Mouse (Mus musculus) embryonic facial prominence, embryonic 14.5 days (tissue): ENCODE data around the gene Vmn1r226. TPM values are rescaled to one million over a fixed set of nuclear protein-coding genes. Genes with fewer than 3 reads are reported as not detected.

ENCODE experiments used
- ATAC-seq: fragments of 200-750 bp; cut with Nextera tagmentation; 2 replicates; pipeline ENCODE4 v1.8.0; 2017; ENCODE audit warnings: low read depth, moderate number of reproducible peaks, moderate TSS enrichment
- DNase-seq: peaks from one replicate; pipeline ENCODE4 v3.0.0-alpha.2; 2015; ENCODE audit warnings: low spot score
- H3K27ac ChIP-seq: fragments of 300-500 bp; sonication (generic); replicated peaks from 2 replicates; pipeline ENCODE4 v1.5.1; 2014; ENCODE audit warnings: low read depth, mild to moderate bottlenecking, low read length, moderate library complexity
- H3K27me3 ChIP-seq: fragments of 300-500 bp; sonication (generic); replicated peaks from 2 replicates; pipeline ENCODE4 v1.6.1; 2014; ENCODE audit warnings: low read length; ENCODE audit not compliant: control insufficient read depth, insufficient read depth
- H3K36me3 ChIP-seq: fragments of 300-500 bp; sonication (generic); 2 replicates; pipeline ENCODE4 v1.6.1; 2014; ENCODE audit warnings: low read length, mixed read lengths; ENCODE audit not compliant: control insufficient read depth, insufficient read depth
- H3K4me1 ChIP-seq: fragments of 300-500 bp; sonication (generic); 2 replicates; pipeline ENCODE4 v1.6.1; 2014; ENCODE audit warnings: antibody characterized with exemption, low read length; ENCODE audit not compliant: control insufficient read depth, insufficient read depth
- H3K4me2 ChIP-seq: fragments of 300-500 bp; sonication (generic); 2 replicates; pipeline ENCODE4 v1.6.1; 2014; ENCODE audit warnings: low read depth, mild to moderate bottlenecking, low read length, moderate library complexity, mixed read lengths
- H3K4me3 ChIP-seq: fragments of 300-500 bp; sonication (generic); 2 replicates; pipeline ENCODE4 v1.5.1; 2014; ENCODE audit warnings: low read depth, mild to moderate bottlenecking, low read length
- H3K9ac ChIP-seq: fragments of 300-500 bp; sonication (generic); 2 replicates; pipeline ENCODE4 v1.6.1; 2014; ENCODE audit warnings: low read depth, mild to moderate bottlenecking, low read length, moderate library complexity, mixed read lengths
- H3K9me3 ChIP-seq: fragments of 300-500 bp; sonication (generic); 2 replicates; pipeline ENCODE4 v1.6.1; 2016; ENCODE audit warnings: low read length; ENCODE audit not compliant: control insufficient read depth
- WGBS: fragments of 180-500 bp; shearing (Covaris S2); extraction: QIAGEN DNeasy Blood & Tissue Kit; methylation state at CpG from one replicate; pipeline ENCODE4 v1.1.7; 2014; 5-methylcytosine and 5-hydroxymethylcytosine counted together
- polyA plus RNA-seq: library from polyadenylated mRNA; unstranded; fragments of >200 nt; fragmentation: Nextera tagmentation; extraction: Ambion mirVana; gene quantifications from 2 replicates; pipeline ENCODE4 v1.2.1, GENCODE M21; 2014

Vmn1r226 gene
- polyA plus RNA-seq = not detected in 2 replicates

GRCm38 (mm10) chr17:20682543-20682942 lies at the start of gene Vmn1r226:
Gene Vmn1r226, plus strand, starts transcription at chr17:20682843.
- Histone ChIP-seq H3K36me3 (no peaks in the 10 kb centered on the region), H3K4me3 (no peak within 1 kb of the TSS), H3K9me3 (peaks cover 12% of the 10 kb centered on the region), H3K4me1 (no peaks in the 10 kb centered on the region), H3K9ac (no peak within 1 kb of the TSS), H3K27me3 (no peaks in the 10 kb centered on the region), H3K4me2 (no peak within 1 kb of the TSS), H3K27ac (no peak within 1 kb of the TSS)
- DNase-seq (no peak), ATAC-seq (no peak)

- Histone ChIP-seq H3K4me2 (no peak within 1 kb of the TSS), H3K36me3 (no peaks in the 10 kb centered on the region), H3K4me3 (no peak within 1 kb of the TSS), H3K4me1 (no peaks in the 10 kb centered on the region), H3K27me3 (no peaks in the 10 kb centered on the region), H3K9ac (no peak within 1 kb of the TSS), H3K9me3 (peaks cover 4% of the 10 kb centered on the region; the same call in 1 of the 2 replicates), H3K27ac (no peak within 1 kb of the TSS)
- ATAC-seq (no peak), DNase-seq (no peak)
- 47% methylated on average over 1 of the region's 1 CpGs for WGBS
Observed at GRCm38 (mm10) chr17:20729543-20729942, 46.9 kb downstream of the Vmn1r226 start, which contains the start of gene Vmn1r227. Gene Vmn1r227, plus strand, starts transcription at chr17:20729843.

Other genes starting within 250 kb of the Vmn1r226 start
- not detected in 2 replicates for gene Vmn2r108, start 201.5 kb upstream of the Vmn1r226 start, polyA plus RNA-seq
- gene Vmn1r225, start 184.7 kb upstream of the Vmn1r226 start, polyA plus RNA-seq = not detected in 2 replicates
- gene Vmn2r109, start 118.1 kb upstream of the Vmn1r226 start, polyA plus RNA-seq = not detected in 2 replicates
- gene Vmn2r110, start 86.4 kb upstream of the Vmn1r226 start, polyA plus RNA-seq = 0.03 and 0.05 TPM in 2 replicates
- gene Fpr-rs3, start 58.0 kb upstream of the Vmn1r226 start, polyA plus RNA-seq = not detected in 2 replicates
- gene Vmn1r227, start 47.0 kb downstream of the Vmn1r226 start, polyA plus RNA-seq = not detected in 2 replicates
- not detected in 2 replicates for gene Vmn1r228, start 103.3 kb downstream of the Vmn1r226 start, polyA plus RNA-seq
- 0.07 TPM in 1 of 2 replicates, not detected in the other for gene Vmn1r229, start 128.7 kb downstream of the Vmn1r226 start, polyA plus RNA-seq
- gene Vmn1r230, start 157.6 kb downstream of the Vmn1r226 start, polyA plus RNA-seq = not detected in 2 replicates
- gene Vmn1r231, start 222.2 kb downstream of the Vmn1r226 start, polyA plus RNA-seq = not detected in 2 replicates
- gene Vmn1r232, start 236.9 kb downstream of the Vmn1r226 start, polyA plus RNA-seq = not detected in 2 replicates